Mouse (Mus musculus) thymus, adult 18-20 months (tissue): ENCODE results near the gene Tomm40l.

Experiments used
- DNase-seq, 2 experiments: peaks; one replicate each; pipeline ENCODE4 v3.0.0; 2022; ENCODE audit warnings: mixed read lengths in 2 of 2

Tomm40l gene

DNA sequence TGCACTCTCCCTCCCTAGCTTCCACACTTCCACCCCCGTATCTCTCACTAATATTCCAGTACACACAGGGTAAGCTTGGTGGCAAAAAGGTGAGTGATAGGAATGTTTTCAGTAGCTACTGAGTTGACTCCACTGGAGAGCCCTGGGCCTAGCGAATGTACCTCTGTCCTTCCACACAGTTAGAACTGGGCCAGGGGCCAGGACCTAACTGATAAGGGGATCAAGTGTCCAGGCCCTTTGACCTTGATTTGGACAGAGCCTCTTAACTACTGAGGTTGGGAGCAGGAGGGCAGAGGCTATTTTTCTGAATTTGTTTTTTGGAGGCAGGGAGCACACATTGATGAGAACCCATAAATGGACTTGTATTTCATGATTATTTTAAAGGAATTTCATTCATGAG is 1.5 kb upstream of the Tomm40l start:
- DNase-seq = no peak

GRCm38 (mm10) chr1:171223168-171223567 is 854 bp upstream of the Tomm40l start:
- no peak for DNase-seq

DNA sequence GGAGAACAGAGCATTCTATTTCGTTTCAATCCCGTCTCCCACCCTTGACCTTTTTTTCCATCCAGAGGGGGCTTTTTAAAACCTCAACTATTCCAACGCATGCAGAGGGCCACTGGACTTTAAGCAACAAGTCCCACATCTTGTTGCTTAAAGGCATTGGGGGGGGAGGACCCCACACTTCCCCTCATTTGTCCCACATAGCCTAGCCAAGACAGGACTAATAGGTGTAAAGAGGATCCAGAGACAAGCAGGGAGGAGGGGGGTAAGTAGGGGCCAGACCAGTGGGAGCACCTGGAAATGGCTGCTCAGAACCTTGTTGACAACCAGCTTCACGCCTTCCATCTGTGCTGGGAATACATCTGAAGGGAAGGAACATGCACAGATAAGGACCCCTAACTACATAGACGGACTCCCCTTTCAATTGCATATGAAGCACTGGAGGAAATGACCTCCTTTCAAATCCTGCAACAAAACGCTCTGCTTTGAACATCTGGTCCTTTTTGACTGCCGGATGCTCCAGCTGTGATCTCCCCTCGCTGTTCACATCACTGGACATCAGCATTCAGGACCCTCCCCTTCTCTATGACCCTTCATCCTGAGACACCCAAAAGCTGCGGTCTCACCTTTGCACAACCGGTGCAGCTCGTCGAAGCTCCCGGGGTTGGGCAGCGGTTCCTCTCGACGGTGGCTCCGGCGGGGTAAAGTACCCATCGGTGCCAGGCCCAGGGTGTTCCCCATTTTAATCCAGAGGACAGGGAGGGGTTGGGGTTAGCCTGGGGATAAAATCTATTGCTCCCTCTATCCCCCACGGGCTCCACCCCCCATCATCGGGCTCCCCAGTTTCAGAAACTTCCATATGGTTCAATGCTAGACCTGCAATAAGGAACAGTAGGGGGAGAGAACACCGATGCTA is 777 bp downstream of the Tomm40l start:
- peak in 1 of 2 experiments; percentile 15 for DNase-seq

- DNase-seq = peak; percentile 37 to 52
These were observed 1.4 kb downstream of the Tomm40l start for GRCm38 (mm10) chr1:171220871-171221270.

- no peak for DNase-seq
These were observed 5.9 kb downstream of the Tomm40l start for GRCm38 (mm10) chr1:171216241-171216955.

- no peak for DNase-seq
These were observed 8.4 kb downstream of the Tomm40l start, which contains the start of gene Nr1i3 for GRCm38 (mm10) chr1:171213801-171214496. Gene Nr1i3 (plus strand): TSS chr1:171213970.

- no peak for DNase-seq
These were observed 9.5 kb downstream of the Tomm40l start for GRCm38 (mm10) chr1:171212854-171213253.

GRCm38 (mm10) chr1:171209409-171209808 is 12.9 kb downstream of the Tomm40l start:
- no peak for DNase-seq

GRCm38 (mm10) chr1:171205704-171206493 is 16.4 kb downstream of the Tomm40l start:
- DNase-seq = no peak

GRCm38 (mm10) chr1:171204249-171204644 is 18.1 kb downstream of the Tomm40l start:
- DNase-seq = no peak

GRCm38 (mm10) chr1:171203471-171204248 is 18.7 kb downstream of the Tomm40l start:
- DNase-seq = no peak

- no peak for DNase-seq
These were observed 21.5 kb downstream of the Tomm40l start for GRCm38 (mm10) chr1:171200769-171201168.

DNA sequence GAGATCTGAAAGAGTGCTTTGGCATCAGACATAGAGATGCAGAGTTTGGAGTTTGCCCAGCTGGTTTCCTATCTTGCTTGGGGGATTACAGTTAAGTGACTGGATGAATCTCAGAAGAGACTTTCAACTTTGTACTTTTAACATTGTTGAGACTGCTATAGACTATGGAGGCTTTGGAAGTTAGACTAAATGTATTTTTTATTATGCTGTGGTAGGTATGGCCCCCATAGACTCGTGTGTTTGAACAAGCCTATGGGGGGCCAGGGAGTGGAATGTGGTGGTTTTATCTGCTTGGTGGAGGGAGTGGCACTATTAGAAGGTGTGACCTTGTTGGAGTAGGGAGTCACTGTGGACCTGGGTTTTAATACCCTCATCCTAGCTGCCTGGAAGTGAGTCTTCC is 22.8 kb downstream of the Tomm40l start:
- no peak for DNase-seq

- no peak for DNase-seq
These were observed 26.4 kb downstream of the Tomm40l start, which contains the start of gene Pcp4l1 for GRCm38 (mm10) chr1:171195887-171196397. Gene Pcp4l1 (minus strand): TSS chr1:171196268.

GRCm38 (mm10) chr1:171195046-171195822 is 27.1 kb downstream of the Tomm40l start:
- DNase-seq = no peak

DNA sequence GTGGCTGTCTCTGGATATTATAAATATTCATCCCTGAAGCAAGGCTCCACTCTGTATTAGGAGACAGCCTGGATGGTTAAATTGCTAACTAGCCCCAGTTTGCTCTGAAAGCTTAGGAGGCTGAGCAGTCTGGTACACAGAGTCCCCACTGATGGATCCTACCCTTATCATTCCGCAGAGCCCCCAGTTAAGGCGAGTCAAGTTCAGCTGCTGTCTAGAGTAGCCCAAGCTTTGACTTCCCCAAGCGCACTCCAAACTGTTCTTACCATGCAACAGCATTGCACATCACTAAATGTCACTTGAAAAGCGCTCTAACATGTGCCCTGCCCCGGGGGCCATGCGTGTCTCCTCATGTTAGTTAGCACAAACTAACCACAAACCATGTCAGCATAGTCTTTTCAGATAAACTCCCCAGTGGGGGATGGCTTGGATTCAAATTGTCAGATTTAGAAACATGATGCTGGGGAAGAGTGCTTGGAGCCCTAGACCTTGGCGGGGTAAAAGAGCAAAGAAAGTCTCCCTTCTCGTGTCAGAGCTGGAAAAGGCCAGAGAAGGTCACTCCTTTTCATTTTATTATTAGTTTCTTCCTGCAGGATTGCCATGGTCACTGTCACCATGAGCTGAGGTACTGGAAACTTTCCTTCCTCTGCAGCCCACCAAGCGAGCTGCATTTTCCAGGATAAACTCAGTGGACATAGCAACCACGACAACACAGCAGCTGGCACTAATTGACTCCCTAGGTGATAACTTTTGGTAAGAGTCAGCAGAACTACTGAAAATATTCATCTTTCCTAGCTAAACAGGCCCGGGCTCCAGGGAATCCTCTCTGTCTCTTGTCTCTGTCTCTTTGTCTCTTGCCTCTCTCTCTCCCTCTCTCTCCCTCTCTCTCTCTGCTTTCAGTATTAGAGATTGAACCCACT is 28.1 kb downstream of the Tomm40l start:
- no peak for DNase-seq

DNA sequence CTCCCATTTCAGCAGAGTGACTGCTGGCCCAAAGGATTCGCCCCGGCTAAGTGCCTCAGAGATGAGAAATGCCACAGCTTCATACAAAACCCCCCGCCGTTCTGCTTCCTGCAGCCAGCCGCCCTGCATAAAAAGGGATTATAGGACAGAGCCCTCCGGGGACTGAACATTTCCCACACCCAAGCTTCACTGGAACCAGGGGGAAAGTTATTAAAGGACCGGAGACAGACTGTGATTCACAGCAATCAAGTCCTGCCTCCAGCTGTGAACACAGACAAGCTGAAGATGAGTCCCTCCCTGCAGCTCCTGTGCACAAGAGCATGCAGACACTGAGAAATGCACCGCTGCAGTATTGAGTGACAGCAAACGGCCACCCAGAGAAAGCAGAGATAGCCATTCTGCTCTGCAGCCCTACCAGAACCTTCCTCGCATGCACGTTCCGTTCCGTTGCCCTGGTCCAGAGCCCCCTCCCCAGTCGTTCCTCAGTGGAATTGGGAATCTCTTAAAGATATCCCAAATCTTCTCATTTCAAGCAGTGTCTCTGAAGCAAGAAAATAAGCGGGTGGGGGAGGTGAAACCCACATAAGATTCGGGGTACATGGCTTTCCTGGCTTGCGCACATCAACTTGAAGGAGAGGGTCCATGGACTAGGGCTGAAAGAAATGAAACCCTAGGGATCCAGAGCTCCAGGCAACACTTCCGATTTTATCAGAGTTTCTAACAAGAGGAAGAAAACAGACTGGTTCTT is 29.0 kb downstream of the Tomm40l start:
- DNase-seq = no peak

- no peak for DNase-seq
These were observed 30.0 kb downstream of the Tomm40l start for GRCm38 (mm10) chr1:171192283-171192682.

DNA sequence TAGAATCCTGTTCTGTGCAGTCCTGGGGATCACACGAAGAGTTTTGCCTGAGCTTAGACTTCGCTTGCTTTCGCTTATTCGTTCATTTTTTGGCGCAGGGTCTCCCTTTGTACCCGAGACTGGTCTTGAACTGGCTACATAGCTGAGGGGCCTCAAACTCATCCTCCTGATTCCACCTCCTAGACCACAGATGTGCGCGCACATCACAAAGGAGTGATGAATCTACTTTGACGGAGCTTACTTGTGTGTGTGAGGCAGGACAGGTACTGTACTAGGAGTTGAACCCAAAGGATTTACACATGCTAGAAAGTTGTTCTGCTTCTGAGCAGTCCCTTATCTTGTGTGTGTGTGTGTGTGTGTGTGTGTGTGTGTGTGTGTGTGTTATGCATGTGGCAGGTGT is 31.5 kb downstream of the Tomm40l start:
- no peak for DNase-seq
